Mouse (Mus musculus) thymus, adult 2 months (tissue): ENCODE results near the gene Aurkaip1.

Source experiments
- CTCF ChIP-seq: fragments of 200-500 bp; IDR thresholded peaks from 2 replicates; pipeline ENCODE4 v1.5.1; 2012; ENCODE audit warnings: mild to moderate bottlenecking, control low read depth, low read length, moderate library complexity, borderline replicate concordance; ENCODE audit not compliant: control insufficient read depth, poor library complexity, insufficient read depth; ENCODE audit errors: extremely low read depth
- POLR2A ChIP-seq: fragments of 200-500 bp; IDR thresholded peaks from 2 replicates; pipeline ENCODE4 v1.6.1; 2012; ENCODE audit warnings: mild to moderate bottlenecking, low read length, control low read depth, moderate library complexity; ENCODE audit not compliant: control insufficient read depth, poor library complexity, insufficient read depth; ENCODE audit errors: extremely low read depth

DNA sequence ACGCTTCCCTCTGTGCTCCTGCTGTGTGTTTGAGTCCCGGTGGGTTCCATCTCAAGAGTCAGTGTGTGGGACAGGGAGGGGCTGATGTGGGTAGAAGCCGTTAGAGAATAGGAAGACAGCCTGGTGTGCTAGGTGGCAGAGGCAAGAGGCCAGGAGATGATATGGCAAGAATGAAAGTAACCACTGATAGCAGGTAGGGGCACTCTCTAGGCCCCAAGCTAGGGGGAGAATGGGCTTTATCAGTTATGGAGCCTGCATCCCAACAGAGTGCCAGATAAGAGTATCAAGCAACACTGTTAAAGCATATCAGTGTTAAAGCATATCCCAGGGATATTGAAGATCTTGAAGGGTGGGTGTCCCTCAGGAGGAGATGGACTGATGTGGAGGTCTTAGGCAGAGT lies 25.8 kb downstream of the Aurkaip1 start:
- TF ChIP-seq CTCF (no peak), POLR2A (no peak)
